Comparison of ENCODE assay signal across 12 mouse cellular contexts in genomic region chr1:74111696-74112030, GRCm38 (mm10). TPM values are rescaled to one million over a fixed set of nuclear protein-coding genes. Genes with fewer than 3 reads are reported as not detected.
DNase-seq lines count a peak whose midpoint lies in the region; ATAC-seq and TF ChIP-seq lines count a peak whose summit lies in the region.
"Had no signal": no experiment of that assay in that cellular context is flagged by ENCODE, and none has a peak within 500 bp of the region (broad histone marks: within the 10 kb centered on the region; RNA-seq: fewer than 3 reads in every experiment).

No protein-coding gene starts in this region.

- no peak overlapping the region for H3K27ac ChIP-seq in liver, adult 2 months (replicated peaks; ENCODE audit: insufficient read depth, low read depth, low read length)
- no peak overlapping the region for H3K27ac ChIP-seq in liver, embryonic 12.5 days
- H3K27ac ChIP-seq in forebrain, embryonic 11.5 days (ENCODE audit: low read depth, low read length) = peak overlapping the region; percentile 58
- peak overlapping the region; percentile 77 for H3K27ac ChIP-seq in limb, embryonic 10.5 days
- H3K27ac ChIP-seq in neural tube, embryonic 14.5 days (ENCODE audit: low read depth, low read length) = 0 out of 2 replicates have a peak overlapping the region, but pooled peaks have one; percentile 23
- H3K27ac ChIP-seq in liver, embryonic 11.5 days (ENCODE audit: low read depth, low read length) = no peak overlapping the region

- no peaks in the 10 kb centered on the region for H3K27me3 ChIP-seq in liver, adult 2 months (ENCODE audit: control insufficient read depth, insufficient read depth, low read length)
- peaks cover 46% of the 10 kb centered on the region for H3K27me3 ChIP-seq in liver, embryonic 12.5 days (replicated peaks)
- no peaks in the 10 kb centered on the region for H3K27me3 ChIP-seq in forebrain, embryonic 11.5 days (ENCODE audit: control insufficient read depth, insufficient read depth, low read length)
- peaks cover 18% of the 10 kb centered on the region; the same call in 1 of the 2 replicates for H3K27me3 ChIP-seq in limb, embryonic 10.5 days (ENCODE audit: low read depth, poor library complexity, severe bottlenecking)
- H3K27me3 ChIP-seq in neural tube, embryonic 14.5 days (ENCODE audit: control insufficient read depth, insufficient read depth, low read length) = no peaks in the 10 kb centered on the region
- H3K27me3 ChIP-seq in liver, embryonic 11.5 days (replicated peaks; ENCODE audit: control insufficient read depth, insufficient read depth, low read length) = 0 out of 2 replicates have a peak, but pooled peaks cover 7% of the 10 kb centered on the region

- H3K79me2 ChIP-seq in liver, adult 2 months (ENCODE audit: control insufficient read depth, insufficient read depth, low read length) = no peaks in the 10 kb centered on the region; the same call in 1 of the 2 replicates

- H3K4me1 ChIP-seq in liver, adult 2 months (ENCODE audit: control insufficient read depth, insufficient read depth, low read length) = peaks cover 21% of the 10 kb centered on the region
- peaks cover 9% of the 10 kb centered on the region; the same call in 1 of the 2 replicates for H3K4me1 ChIP-seq in liver, embryonic 12.5 days
- H3K4me1 ChIP-seq in forebrain, embryonic 11.5 days (replicated peaks; ENCODE audit: control insufficient read depth, insufficient read depth, low read length) = peaks cover 22% of the 10 kb centered on the region
- H3K4me1 ChIP-seq in limb, embryonic 10.5 days = peaks cover 46% of the 10 kb centered on the region
- H3K4me1 ChIP-seq in neural tube, embryonic 14.5 days (ENCODE audit: control insufficient read depth, insufficient read depth, low read length) = 0 out of 2 replicates have a peak, but pooled peaks cover 4% of the 10 kb centered on the region
- H3K4me1 ChIP-seq in liver, embryonic 11.5 days (replicated peaks; ENCODE audit: control insufficient read depth, insufficient read depth, low read length) = peaks cover 4% of the 10 kb centered on the region

- H3K4me2 ChIP-seq in liver, embryonic 12.5 days = no peak overlapping the region
- H3K4me2 ChIP-seq in forebrain, embryonic 11.5 days (ENCODE audit: low read depth, low read length, severe bottlenecking) = peak overlapping the region; percentile 5; the same call in 1 of the 2 replicates
- H3K4me2 ChIP-seq in neural tube, embryonic 14.5 days (ENCODE audit: low read depth, low read length) = no peak overlapping the region
- no peak overlapping the region for H3K4me2 ChIP-seq in liver, embryonic 11.5 days

- TF ChIP-seq CTCF in liver, adult 2 months (IDR thresholded peaks at IDR 0.05; ENCODE audit: low read depth, low read length) = no peak

- ATAC-seq in liver, embryonic 12.5 days = no peak
- no peak; the same call in 1 of the 2 replicates for ATAC-seq in forebrain, embryonic 11.5 days (replicated peaks; ENCODE audit: low FRiP score)
- ATAC-seq in neural tube, embryonic 14.5 days (ENCODE audit: low read depth) = peak; percentile 26; the same call in 1 of the 2 replicates
- ATAC-seq in liver, embryonic 11.5 days (replicated peaks; ENCODE audit: low FRiP score) = no peak

- no peaks in the 10 kb centered on the region for H3K36me3 ChIP-seq in liver, adult 2 months (ENCODE audit: control insufficient read depth, insufficient read depth, low read length)
- no peaks in the 10 kb centered on the region for H3K36me3 ChIP-seq in liver, embryonic 12.5 days
- H3K36me3 ChIP-seq in forebrain, embryonic 11.5 days (ENCODE audit: control insufficient read depth, insufficient read depth, low read length) = no peaks in the 10 kb centered on the region
- H3K36me3 ChIP-seq in limb, embryonic 10.5 days = no peaks in the 10 kb centered on the region
- H3K36me3 ChIP-seq in neural tube, embryonic 14.5 days (ENCODE audit: control insufficient read depth, insufficient read depth, low read length) = no peaks in the 10 kb centered on the region
- H3K36me3 ChIP-seq in liver, embryonic 11.5 days (ENCODE audit: control insufficient read depth, insufficient read depth, low read length) = no peaks in the 10 kb centered on the region

- H3K9ac ChIP-seq in liver, adult 2 months (ENCODE audit: low read depth, low read length) = no peak overlapping the region
- no peak overlapping the region for H3K9ac ChIP-seq in liver, embryonic 12.5 days
- peak overlapping the region; percentile 16; the same call in 1 of the 2 replicates for H3K9ac ChIP-seq in forebrain, embryonic 11.5 days (ENCODE audit: low read length)
- H3K9ac ChIP-seq in neural tube, embryonic 14.5 days (replicated peaks; ENCODE audit: low read depth, low read length) = no peak overlapping the region
- H3K9ac ChIP-seq in liver, embryonic 11.5 days (ENCODE audit: low read depth, low read length) = no peak overlapping the region

- H3K4me3 ChIP-seq in liver, adult 2 months (ENCODE audit: insufficient read depth, low read depth, low read length) = no peak overlapping the region
- no peak overlapping the region for H3K4me3 ChIP-seq in liver, embryonic 12.5 days
- no peak overlapping the region for H3K4me3 ChIP-seq in forebrain, embryonic 11.5 days (ENCODE audit: low read depth, low read length)
- H3K4me3 ChIP-seq in limb, embryonic 10.5 days = peak overlapping the region; percentile 20; the same call in 1 of the 2 replicates
- no peak overlapping the region for H3K4me3 ChIP-seq in neural tube, embryonic 14.5 days (ENCODE audit: low read depth, low read length)
- H3K4me3 ChIP-seq in liver, embryonic 11.5 days (ENCODE audit: low read depth, low read length) = no peak overlapping the region

- no peak for TF ChIP-seq POLR2A in liver, adult 2 months (IDR thresholded peaks at IDR 0.05; ENCODE audit: extremely low read depth, insufficient read depth, low read length)

- no peaks in the 10 kb centered on the region for H3K9me3 ChIP-seq in liver, embryonic 12.5 days (replicated peaks)
- no peaks in the 10 kb centered on the region for H3K9me3 ChIP-seq in forebrain, embryonic 11.5 days (ENCODE audit: control insufficient read depth, low read length)
- H3K9me3 ChIP-seq in limb, embryonic 10.5 days (replicated peaks) = no peaks in the 10 kb centered on the region
- H3K9me3 ChIP-seq in neural tube, embryonic 14.5 days (ENCODE audit: control insufficient read depth, low read length) = no peaks in the 10 kb centered on the region
- no peaks in the 10 kb centered on the region for H3K9me3 ChIP-seq in liver, embryonic 11.5 days (ENCODE audit: control insufficient read depth, low read length)

- peak; percentile 41 for DNase-seq in liver, adult 2 months (ENCODE audit: extremely low read depth, low read depth, low spot score)
- no peak for DNase-seq in forebrain, embryonic 11.5 days (ENCODE audit: low spot score)
- DNase-seq in limb, embryonic 10.5 days (ENCODE audit: low spot score) = no peak
- no peak for DNase-seq in liver, embryonic 11.5 days (ENCODE audit: low spot score)
- no peak for DNase-seq in ovary, postnatal 36 days (ENCODE audit: low spot score)
- no peak for DNase-seq in layer of hippocampus, adult 9-10 months (ENCODE audit: low spot score)
- DNase-seq: heart, postnatal 36 days; lung, adult 18-20 months; thymus, postnatal 25 days had no signal

- WGBS in liver, adult 2 months = 56% methylated on average over 6 of the region's 6 CpGs
- 42% methylated on average over 6 of the region's 6 CpGs for WGBS in liver, embryonic 12.5 days (ENCODE audit: insufficient replicate concordance)
- WGBS in forebrain, embryonic 11.5 days = 6% methylated on average over 6 of the region's 6 CpGs
- 31% methylated on average over 6 of the region's 6 CpGs for WGBS in limb, embryonic 10.5 days
- WGBS in neural tube, embryonic 14.5 days = 12% methylated on average over 6 of the region's 6 CpGs
- WGBS in liver, embryonic 11.5 days = 42% methylated on average over 6 of the region's 6 CpGs

RNA-seq across cellular contexts. Expression of gene Tns1, which starts 12.6 kb away (rescaled TPM):
- 17.9 and 25.2 TPM in 2 replicates for total RNA-seq in liver, adult 2 months (2014; rRNA removed)
- polyA plus RNA-seq in liver, adult 2 months (2012; rRNA removed) = 42.1 and 47.9 TPM in 2 replicates
- 13.1 and 16.1 TPM in 2 replicates for polyA plus RNA-seq in liver, embryonic 12.5 days (2016; fragmentation: Nextera tagmentation; extraction: Ambion mirVana)
- polyA plus RNA-seq in forebrain, embryonic 11.5 days (2014; fragmentation: Nextera tagmentation; extraction: Ambion mirVana) = 15.6 and 17.1 TPM in 2 replicates
- polyA plus RNA-seq in limb, embryonic 10.5 days (2016; fragmentation: Nextera tagmentation; extraction: Ambion mirVana) = 38.6 and 46.7 TPM in 2 replicates
- 11.3 and 12.7 TPM in 2 replicates for polyA plus RNA-seq in neural tube, embryonic 14.5 days (2014; fragmentation: Nextera tagmentation; extraction: Ambion mirVana)
- 19.4 and 20.4 TPM in 2 replicates for polyA plus RNA-seq in liver, embryonic 11.5 days (2014; fragmentation: Nextera tagmentation; extraction: Ambion mirVana)

RNA-seq across cellular contexts. Expression of gene Rufy4, which starts 13.7 kb away (rescaled TPM):
- total RNA-seq in liver, adult 2 months (2014; rRNA removed) = 0.20 and 0.37 TPM in 2 replicates
- 0.09 and 0.32 TPM in 2 replicates for polyA plus RNA-seq in liver, adult 2 months (2012; rRNA removed)
- polyA plus RNA-seq in liver, embryonic 12.5 days (2016; fragmentation: Nextera tagmentation; extraction: Ambion mirVana) = 0.16 and 0.20 TPM in 2 replicates
- polyA plus RNA-seq in forebrain, embryonic 11.5 days (2014; fragmentation: Nextera tagmentation; extraction: Ambion mirVana) = 0.24 and 0.27 TPM in 2 replicates
- polyA plus RNA-seq in limb, embryonic 10.5 days (2016; fragmentation: Nextera tagmentation; extraction: Ambion mirVana) = 0.08 and 0.13 TPM in 2 replicates
- polyA plus RNA-seq in neural tube, embryonic 14.5 days (2014; fragmentation: Nextera tagmentation; extraction: Ambion mirVana) = 0.15 and 0.22 TPM in 2 replicates
- polyA plus RNA-seq in liver, embryonic 11.5 days (2014; fragmentation: Nextera tagmentation; extraction: Ambion mirVana) = 0.17 and 0.34 TPM in 2 replicates

RNA-seq across cellular contexts. Expression of gene Cxcr2, which starts 42.1 kb away (rescaled TPM):
- 0.07 TPM in 1 of 2 replicates, not detected in the other for total RNA-seq in liver, adult 2 months (2014; rRNA removed)
- 0.13 and 0.15 TPM in 2 replicates for polyA plus RNA-seq in liver, adult 2 months (2012; rRNA removed)
- polyA plus RNA-seq in liver, embryonic 12.5 days (2016; fragmentation: Nextera tagmentation; extraction: Ambion mirVana) = 0.65 and 0.97 TPM in 2 replicates
- polyA plus RNA-seq in forebrain, embryonic 11.5 days (2014; fragmentation: Nextera tagmentation; extraction: Ambion mirVana) = 0.12 and 0.17 TPM in 2 replicates
- 0.06 and 0.19 TPM in 2 replicates for polyA plus RNA-seq in limb, embryonic 10.5 days (2016; fragmentation: Nextera tagmentation; extraction: Ambion mirVana)
- polyA plus RNA-seq in neural tube, embryonic 14.5 days (2014; fragmentation: Nextera tagmentation; extraction: Ambion mirVana) = 0.07 and 0.08 TPM in 2 replicates
- 0.47 and 0.70 TPM in 2 replicates for polyA plus RNA-seq in liver, embryonic 11.5 days (2014; fragmentation: Nextera tagmentation; extraction: Ambion mirVana)
- total RNA-seq: layer of hippocampus, adult 8-10 months had no signal

Comparison
In these comparisons a context has a peak if more than half of its experiments do, and no peak if none do; other contexts are left out.
1. H3K27ac ChIP-seq: peak in forebrain, embryonic 11.5 days (single experiment), limb, embryonic 10.5 days (single experiment) and neural tube, embryonic 14.5 days (single experiment); none in liver, adult 2 months (single experiment), liver, embryonic 12.5 days (single experiment) and liver, embryonic 11.5 days (single experiment).